Mouse (Mus musculus): ENCODE results near the gene Cript. TPM values are rescaled to one million over a fixed set of nuclear protein-coding genes. Genes with fewer than 3 reads are reported as not detected.
A peak's percentile ranks its signal among the peaks of the same experiment; 100 is the strongest.

Cript gene
- polyA plus RNA-seq, 1 experiment from 2014 or later: 117 TPM

- Histone ChIP-seq H3K4me1 (peaks cover 16% of the 10 kb centered on the region), H3K4me2 (replicated peaks) (no peak overlapping the region), H3K27me3 (no peaks in the 10 kb centered on the region), H3K9ac (no peak overlapping the region), H3K9me3 (replicated peaks) (no peaks in the 10 kb centered on the region), H3K27ac (replicated peaks) (no peak overlapping the region), H3K36me3 (no peaks in the 10 kb centered on the region), H3K4me3 (replicated peaks) (no peak overlapping the region)
- ATAC-seq (ENCODE audit: insufficient number of reproducible peaks, low FRiP score, low TSS enrichment, low read depth): peak; percentile 45; the same call in 1 of the 2 replicates
- 55% methylated on average over 9 of the region's 9 CpGs for WGBS
Observed at GRCm38 (mm10) chr17:87050469-87051175, 25.3 kb downstream of the Cript start.

DNA sequence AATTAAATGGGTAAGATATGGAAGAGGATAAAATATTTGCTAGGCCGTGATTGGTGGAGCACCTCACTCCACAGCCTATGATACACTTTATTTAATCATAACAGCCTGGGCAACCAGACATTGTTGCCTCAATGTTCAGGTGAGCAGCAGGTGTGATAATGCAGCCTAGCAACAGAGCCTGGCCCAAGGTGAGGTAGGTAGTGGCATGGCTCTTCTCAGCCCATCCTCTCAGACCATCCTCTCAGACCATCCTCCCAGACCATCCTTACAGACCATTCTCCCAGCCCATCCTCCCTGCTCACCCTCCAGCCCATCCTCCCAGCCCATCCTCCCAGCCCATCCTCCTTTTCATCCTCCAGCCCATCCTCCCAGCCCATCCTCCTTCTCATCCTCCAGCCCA is 26.3 kb downstream of the Cript start:
- no peak for ATAC-seq (ENCODE audit: insufficient number of reproducible peaks, low FRiP score, low TSS enrichment, low read depth)
- no peaks in the 10 kb centered on the region for H3K27me3 ChIP-seq
- H3K4me2 ChIP-seq (replicated peaks): no peak overlapping the region
- no peaks in the 10 kb centered on the region for H3K9me3 ChIP-seq (replicated peaks)
- no peak overlapping the region for H3K9ac ChIP-seq
- H3K36me3 ChIP-seq: no peaks in the 10 kb centered on the region
- H3K27ac ChIP-seq (replicated peaks): no peak overlapping the region
- H3K4me3 ChIP-seq (replicated peaks): no peak overlapping the region
- WGBS: 93% methylated on average over 1 of the region's 1 CpGs
- peaks cover 16% of the 10 kb centered on the region for H3K4me1 ChIP-seq

DNA sequence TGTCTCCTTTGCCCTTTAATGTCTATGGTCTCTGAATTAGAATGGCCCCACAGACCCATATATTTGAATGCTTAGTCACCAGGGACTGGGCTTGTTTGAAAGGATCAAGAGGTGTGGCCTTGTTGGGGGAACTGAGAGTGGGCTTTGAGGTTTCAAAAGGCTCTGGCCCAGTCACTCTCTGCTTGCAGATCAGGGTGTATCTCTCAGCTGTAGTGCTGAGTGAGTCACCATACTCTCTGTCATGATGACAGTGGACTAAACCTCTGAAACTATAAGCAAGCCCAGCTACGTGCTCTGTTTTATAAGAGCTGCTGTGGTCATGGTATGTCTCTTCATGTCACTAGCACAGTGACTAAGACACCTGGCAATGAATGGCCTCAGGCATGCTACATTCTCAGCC is 27.1 kb downstream of the Cript start:
- no peak overlapping the region for H3K9ac ChIP-seq
- no peak overlapping the region for H3K4me3 ChIP-seq (replicated peaks)
- no peaks in the 10 kb centered on the region for H3K9me3 ChIP-seq (replicated peaks)
- no peak overlapping the region for H3K27ac ChIP-seq (replicated peaks)
- no peak for ATAC-seq (ENCODE audit: insufficient number of reproducible peaks, low FRiP score, low TSS enrichment, low read depth)
- no peak overlapping the region for H3K4me2 ChIP-seq (replicated peaks)
- H3K36me3 ChIP-seq: no peaks in the 10 kb centered on the region
- no peaks in the 10 kb centered on the region for H3K27me3 ChIP-seq
- 47% methylated on average over 1 of the region's 1 CpGs for WGBS
- peaks cover 24% of the 10 kb centered on the region for H3K4me1 ChIP-seq

DNA sequence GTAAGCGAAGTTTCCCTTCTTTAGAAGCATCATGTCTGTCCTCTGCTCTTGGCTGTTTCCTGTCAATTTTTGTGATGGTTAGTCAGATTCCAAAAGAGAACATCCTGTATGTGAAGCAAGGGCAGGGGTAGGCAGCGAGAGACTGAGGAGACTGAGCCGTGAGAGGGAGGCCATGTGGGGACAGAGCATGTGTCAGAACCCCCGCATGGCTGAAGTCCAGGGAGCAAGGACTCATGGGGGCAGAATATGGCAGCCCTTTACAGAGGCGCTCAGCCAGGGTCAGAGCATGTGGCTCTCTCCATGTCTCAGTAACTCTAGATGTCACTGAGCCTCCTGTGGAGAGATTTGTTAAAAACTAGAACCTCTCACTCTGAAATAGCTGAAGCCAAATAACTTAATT is 28.6 kb downstream of the Cript start:
- ATAC-seq (ENCODE audit: insufficient number of reproducible peaks, low FRiP score, low TSS enrichment, low read depth): no peak
- Histone ChIP-seq H3K27ac (replicated peaks) (no peak overlapping the region), H3K27me3 (no peaks in the 10 kb centered on the region), H3K9ac (no peak overlapping the region), H3K36me3 (no peaks in the 10 kb centered on the region), H3K4me3 (replicated peaks) (no peak overlapping the region), H3K4me2 (replicated peaks) (no peak overlapping the region), H3K4me1 (peaks cover 39% of the 10 kb centered on the region), H3K9me3 (replicated peaks) (no peaks in the 10 kb centered on the region)
- 78% methylated on average over 5 of the region's 5 CpGs for WGBS

DNA sequence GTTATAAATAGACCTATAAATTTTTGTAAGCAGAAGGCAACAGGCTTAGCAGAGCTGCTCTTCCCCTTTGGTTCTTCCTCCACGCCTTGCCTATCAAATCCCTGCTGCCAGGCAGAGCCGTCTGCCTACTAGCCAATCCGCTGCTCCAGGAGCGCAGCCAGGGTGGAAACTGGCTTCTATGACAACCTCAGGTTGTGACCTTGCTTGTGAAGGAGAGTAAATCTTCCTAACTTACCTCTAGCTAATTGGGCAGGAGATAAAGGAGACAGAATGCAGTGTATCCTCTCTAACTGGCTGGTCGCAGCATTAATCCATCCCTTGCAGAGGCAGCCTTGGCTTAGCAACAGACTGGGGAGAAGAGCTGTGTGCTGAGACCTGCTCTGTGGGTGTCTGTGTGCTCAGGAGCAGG is 29.7 kb downstream of the Cript start:
- H3K4me3 ChIP-seq (replicated peaks): no peak overlapping the region
- H3K9ac ChIP-seq: no peak overlapping the region
- H3K4me2 ChIP-seq (replicated peaks): no peak overlapping the region
- no peaks in the 10 kb centered on the region for H3K27me3 ChIP-seq
- no peaks in the 10 kb centered on the region for H3K9me3 ChIP-seq (replicated peaks)
- H3K36me3 ChIP-seq: no peaks in the 10 kb centered on the region
- WGBS: 43% methylated on average over 5 of the region's 5 CpGs
- H3K27ac ChIP-seq (replicated peaks): 0 out of 2 replicates have a peak overlapping the region, but pooled peaks have one; percentile 36
- no peak for ATAC-seq (ENCODE audit: insufficient number of reproducible peaks, low FRiP score, low TSS enrichment, low read depth)
- peaks cover 39% of the 10 kb centered on the region for H3K4me1 ChIP-seq

DNA sequence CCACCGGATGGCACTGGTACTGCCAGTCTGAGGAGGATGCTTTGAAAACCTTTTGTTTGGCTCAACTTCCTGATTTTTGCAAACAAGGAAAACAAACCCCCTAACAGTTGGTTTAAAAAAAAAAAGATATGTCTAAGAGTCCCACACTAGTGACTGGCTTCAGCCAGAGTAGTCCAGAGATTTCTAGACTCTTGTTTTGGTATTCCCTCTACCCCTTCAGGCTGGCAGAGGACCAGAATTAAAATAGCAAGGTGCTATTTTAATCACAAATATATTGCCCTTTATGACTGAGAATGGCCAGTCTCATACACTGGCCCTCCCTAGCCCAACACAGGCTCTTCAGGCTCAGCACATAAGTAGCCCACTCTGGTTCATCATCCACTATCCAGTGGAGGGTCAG is 30.3 kb downstream of the Cript start:
- Histone ChIP-seq H3K4me2 (replicated peaks) (no peak overlapping the region), H3K27ac (replicated peaks) (no peak overlapping the region), H3K27me3 (no peaks in the 10 kb centered on the region), H3K4me1 (peaks cover 35% of the 10 kb centered on the region), H3K9ac (no peak overlapping the region), H3K36me3 (no peaks in the 10 kb centered on the region), H3K4me3 (replicated peaks) (no peak overlapping the region), H3K9me3 (replicated peaks) (no peaks in the 10 kb centered on the region)
- WGBS: 62% methylated on average over 1 of the region's 1 CpGs
- ATAC-seq (ENCODE audit: insufficient number of reproducible peaks, low FRiP score, low TSS enrichment, low read depth): no peak

GRCm38 (mm10) chr17:87056761-87057160 is 31.4 kb downstream of the Cript start:
- Histone ChIP-seq H3K9ac (no peak overlapping the region), H3K4me1 (peaks cover 35% of the 10 kb centered on the region), H3K36me3 (no peaks in the 10 kb centered on the region), H3K27me3 (no peaks in the 10 kb centered on the region), H3K4me2 (replicated peaks) (no peak overlapping the region), H3K4me3 (replicated peaks) (no peak overlapping the region), H3K9me3 (replicated peaks) (no peaks in the 10 kb centered on the region), H3K27ac (replicated peaks) (peak overlapping the region; percentile 82)
- WGBS: 93% methylated on average over 7 of the region's 7 CpGs
- ATAC-seq (ENCODE audit: insufficient number of reproducible peaks, low FRiP score, low TSS enrichment, low read depth): no peak

- H3K9me3 ChIP-seq (replicated peaks): no peaks in the 10 kb centered on the region
- 14% methylated on average over 8 of the region's 8 CpGs for WGBS
- peak; percentile 89 for ATAC-seq (ENCODE audit: insufficient number of reproducible peaks, low FRiP score, low TSS enrichment, low read depth)
- H3K4me3 ChIP-seq (replicated peaks): no peak overlapping the region
- no peak overlapping the region for H3K9ac ChIP-seq
- peak overlapping the region; percentile 15; the same call in 1 of the 2 replicates for H3K4me2 ChIP-seq (replicated peaks)
- peak overlapping the region; percentile 82 for H3K27ac ChIP-seq (replicated peaks)
- H3K27me3 ChIP-seq: no peaks in the 10 kb centered on the region
- H3K36me3 ChIP-seq: no peaks in the 10 kb centered on the region
- H3K4me1 ChIP-seq: peaks cover 35% of the 10 kb centered on the region
Observed at GRCm38 (mm10) chr17:87057486-87058266, 32.3 kb downstream of the Cript start.

DNA sequence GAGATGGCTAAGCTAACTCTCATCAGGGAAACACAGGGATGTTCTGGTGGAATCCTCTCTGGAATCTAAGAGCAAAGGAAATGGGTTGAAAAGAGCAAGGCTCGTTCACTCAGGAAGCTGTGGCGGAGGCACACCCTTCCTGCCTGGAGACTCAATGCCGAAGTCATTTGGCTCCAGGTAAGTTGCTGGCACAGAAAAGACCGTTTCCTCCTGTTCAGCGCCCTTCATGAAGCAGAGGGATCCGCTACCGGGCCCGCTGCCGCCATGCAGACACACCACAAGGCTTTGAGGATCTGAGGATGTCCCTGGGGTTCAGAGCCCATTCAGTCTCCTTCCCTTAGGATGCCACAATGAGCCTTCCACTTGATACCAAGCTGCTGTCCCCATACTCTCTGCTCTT is 37.3 kb downstream of the Cript start:
- H3K27me3 ChIP-seq: no peaks in the 10 kb centered on the region
- WGBS: 75% methylated on average over 9 of the region's 9 CpGs
- no peaks in the 10 kb centered on the region for H3K9me3 ChIP-seq (replicated peaks)
- no peak for ATAC-seq (ENCODE audit: insufficient number of reproducible peaks, low FRiP score, low TSS enrichment, low read depth)
- H3K4me1 ChIP-seq: peaks cover 17% of the 10 kb centered on the region
- H3K4me3 ChIP-seq (replicated peaks): no peak overlapping the region
- no peak overlapping the region for H3K4me2 ChIP-seq (replicated peaks)
- H3K27ac ChIP-seq (replicated peaks): no peak overlapping the region
- H3K9ac ChIP-seq: no peak overlapping the region
- H3K36me3 ChIP-seq: no peaks in the 10 kb centered on the region

DNA sequence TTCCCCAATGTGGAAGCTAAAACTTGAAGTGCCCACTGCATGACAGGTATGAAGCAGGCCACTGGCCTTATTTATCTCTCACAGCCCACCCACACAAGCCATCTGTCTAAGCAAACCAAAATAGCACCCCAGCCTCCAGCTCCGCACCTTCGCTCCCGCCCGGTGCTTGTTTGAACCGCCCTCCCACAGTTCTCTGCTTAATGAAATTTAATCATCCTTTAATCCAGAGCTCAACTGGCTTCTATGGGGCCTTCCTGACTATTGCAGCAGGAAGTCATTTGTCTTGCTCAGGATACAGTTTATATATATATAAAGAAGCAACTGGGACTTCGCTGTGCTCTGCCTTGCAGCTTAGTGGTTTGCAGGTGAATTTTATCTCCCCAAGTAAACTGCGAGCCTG is 38.1 kb downstream of the Cript start:
- Histone ChIP-seq H3K27ac (replicated peaks) (no peak overlapping the region), H3K36me3 (no peaks in the 10 kb centered on the region), H3K4me1 (peaks cover 9% of the 10 kb centered on the region), H3K9me3 (replicated peaks) (no peaks in the 10 kb centered on the region), H3K9ac (no peak overlapping the region), H3K4me3 (replicated peaks) (no peak overlapping the region), H3K4me2 (replicated peaks) (no peak overlapping the region), H3K27me3 (no peaks in the 10 kb centered on the region)
- 74% methylated on average over 7 of the region's 7 CpGs for WGBS
- ATAC-seq (ENCODE audit: insufficient number of reproducible peaks, low FRiP score, low TSS enrichment, low read depth): no peak

- Histone ChIP-seq H3K4me1 (0 out of 2 replicates have a peak, but pooled peaks cover 4% of the 10 kb centered on the region), H3K4me3 (replicated peaks) (no peak overlapping the region), H3K36me3 (no peaks in the 10 kb centered on the region), H3K27ac (replicated peaks) (no peak overlapping the region), H3K27me3 (no peaks in the 10 kb centered on the region), H3K4me2 (replicated peaks) (no peak overlapping the region), H3K9me3 (replicated peaks) (no peaks in the 10 kb centered on the region), H3K9ac (no peak overlapping the region)
- no peak for ATAC-seq (ENCODE audit: insufficient number of reproducible peaks, low FRiP score, low TSS enrichment, low read depth)
- WGBS: 72% methylated on average over 6 of the region's 6 CpGs
Observed at GRCm38 (mm10) chr17:87063969-87064368, 38.6 kb downstream of the Cript start.
